Mouse (Mus musculus): ENCODE data around the gene Tk2. TPM values are rescaled to one million over a fixed set of nuclear protein-coding genes. Genes with fewer than 3 reads are reported as not detected.

Tk2 gene
- polyA plus RNA-seq, 1 experiment from 2014 or later, result 50.8 TPM

Other genes starting within 250 kb of the Tk2 start
- 9.0 and 9.3 TPM in 2 replicates for gene Cdh5, start 146.9 kb downstream of the Tk2 start, polyA plus RNA-seq (2015; fragmentation: Nextera tagmentation; extraction: Ambion mirVana)
- gene Bean1, start 78.1 kb downstream of the Tk2 start, polyA plus RNA-seq (2015; fragmentation: Nextera tagmentation; extraction: Ambion mirVana), result 2.1 and 2.2 TPM in 2 replicates
- gene Cklf, start 2.3 kb upstream of the Tk2 start, polyA plus RNA-seq (2015; fragmentation: Nextera tagmentation; extraction: Ambion mirVana), result 31.9 and 37.6 TPM in 2 replicates
- gene Cmtm2a, start 44.6 kb upstream of the Tk2 start, polyA plus RNA-seq (2015; fragmentation: Nextera tagmentation; extraction: Ambion mirVana), result not detected in 2 replicates
- gene Gm45711, start 61.5 kb upstream of the Tk2 start, polyA plus RNA-seq (2015; fragmentation: Nextera tagmentation; extraction: Ambion mirVana), result not detected in 2 replicates
- not detected in 2 replicates for gene Cmtm1, start 61.6 kb upstream of the Tk2 start, polyA plus RNA-seq (2015; fragmentation: Nextera tagmentation; extraction: Ambion mirVana)
- gene Gm11020, start 73.0 kb upstream of the Tk2 start, polyA plus RNA-seq (2015; fragmentation: Nextera tagmentation; extraction: Ambion mirVana), result not detected in 2 replicates
- not detected in 2 replicates for gene Cmtm2b, start 73.7 kb upstream of the Tk2 start, polyA plus RNA-seq (2015; fragmentation: Nextera tagmentation; extraction: Ambion mirVana)
- gene Cmtm3, start 90.9 kb upstream of the Tk2 start, polyA plus RNA-seq (2015; fragmentation: Nextera tagmentation; extraction: Ambion mirVana), result 32.7 and 34.3 TPM in 2 replicates
- gene Cmtm4, start 147.2 kb upstream of the Tk2 start, polyA plus RNA-seq (2015; fragmentation: Nextera tagmentation; extraction: Ambion mirVana), result 2.6 and 2.9 TPM in 2 replicates
- gene Dync1li2, start 194.5 kb upstream of the Tk2 start, polyA plus RNA-seq (2015; fragmentation: Nextera tagmentation; extraction: Ambion mirVana), result 124 and 128 TPM in 2 replicates

Measured in forebrain, embryonic 15.5 days (tissue).